Mouse (Mus musculus) midbrain, postnatal 0 days (tissue): ENCODE results near the gene Adcy5. TPM values are rescaled to one million over a fixed set of nuclear protein-coding genes. Genes with fewer than 3 reads are reported as not detected.

Experiments
- ATAC-seq: fragments of 200-750 bp; cut with Nextera tagmentation; 2 replicates; pipeline ENCODE4 v1.8.0; 2017; ENCODE audit warnings: moderate number of reproducible peaks, mild to moderate bottlenecking, moderate TSS enrichment, moderate library complexity; ENCODE audit not compliant: low FRiP score
- DNase-seq: peaks from one replicate; pipeline ENCODE4 v3.0.0-alpha.2; 2015; ENCODE audit warnings: low spot score
- H3K27ac ChIP-seq: fragments of 300-500 bp; sonication (generic); 2 replicates; pipeline ENCODE4 v1.5.1; 2014; ENCODE audit warnings: low read depth, mild to moderate bottlenecking, low read length, mixed read lengths
- H3K27me3 ChIP-seq: fragments of 300-500 bp; sonication (generic); 2 replicates; pipeline ENCODE4 v1.6.1; 2014; ENCODE audit warnings: low read length, control low read depth, mixed read lengths; ENCODE audit not compliant: insufficient read depth
- H3K36me3 ChIP-seq: fragments of 300-500 bp; sonication (generic); 2 replicates; pipeline ENCODE4 v1.6.1; 2014; ENCODE audit warnings: low read length, control low read depth, mixed read lengths; ENCODE audit not compliant: insufficient read depth
- H3K4me1 ChIP-seq: fragments of 300-500 bp; sonication (generic); 2 replicates; pipeline ENCODE4 v1.6.1; 2014; ENCODE audit warnings: mild to moderate bottlenecking, control low read depth, antibody characterized with exemption, low read length, mixed read lengths; ENCODE audit not compliant: insufficient read depth
- H3K4me2 ChIP-seq: fragments of 300-500 bp; sonication (generic); 2 replicates; pipeline ENCODE4 v1.6.1; 2014; ENCODE audit warnings: low read depth, mild to moderate bottlenecking, low read length, mixed read lengths; ENCODE audit not compliant: poor library complexity, severe bottlenecking
- H3K4me3 ChIP-seq: fragments of 300-500 bp; sonication (generic); 2 replicates; pipeline ENCODE4 v1.5.1; 2014; ENCODE audit warnings: low read depth, mild to moderate bottlenecking, low read length, moderate library complexity
- H3K9ac ChIP-seq: fragments of 300-500 bp; sonication (generic); replicated peaks from 2 replicates; pipeline ENCODE4 v1.6.1; 2014; ENCODE audit warnings: mild to moderate bottlenecking, low read length, moderate library complexity, mixed read lengths; ENCODE audit not compliant: poor library complexity, severe bottlenecking
- H3K9me3 ChIP-seq: fragments of 300-500 bp; sonication (generic); 2 replicates; pipeline ENCODE4 v1.6.1; 2016; ENCODE audit warnings: low read length, control low read depth
- CTCF ChIP-seq: IDR thresholded peaks from 2 replicates; pipeline ENCODE4 v1.5.1; 2016; ENCODE audit warnings: antibody characterized with exemption, mild to moderate bottlenecking
- WGBS: fragments of 180-500 bp; shearing (Covaris S2); extraction: QIAGEN DNeasy Blood & Tissue Kit; methylation state at CpG from one replicate; pipeline ENCODE4 v1.1.7; 2014; 5-methylcytosine and 5-hydroxymethylcytosine counted together
- polyA plus RNA-seq: library from polyadenylated mRNA; unstranded; fragments of >200 nt; fragmentation: Nextera tagmentation; extraction: Ambion mirVana; gene quantifications from 2 replicates; pipeline ENCODE4 v1.2.1, GENCODE M21; 2015
- total RNA-seq: library from RNA; depleted of rRNA; stranded (reverse); fragments of >200 nt; gene quantifications from 2 replicates; pipeline ENCODE4 v1.2.3, GENCODE M21; 2014; rRNA removed

The Adcy5 gene
- total and polyA plus RNA-seq, 2 experiments from 2014 or later = 6.9 to 77.3 TPM

- H3K9ac ChIP-seq = no peak overlapping the region
- no peak for TF ChIP-seq CTCF
- ATAC-seq = no peak
- H3K4me3 ChIP-seq = no peak overlapping the region
- H3K36me3 ChIP-seq = 0 out of 2 replicates have a peak, but pooled peaks cover 5% of the 10 kb centered on the region
- H3K27me3 ChIP-seq = no peaks in the 10 kb centered on the region
- H3K4me1 ChIP-seq = no peaks in the 10 kb centered on the region
- WGBS = 91% methylated on average over 5 of the region's 5 CpGs
- H3K27ac ChIP-seq = no peak overlapping the region
- H3K9me3 ChIP-seq = no peaks in the 10 kb centered on the region
- H3K4me2 ChIP-seq = no peak overlapping the region
- DNase-seq = no peak
Observed at GRCm38 (mm10) chr16:35317460-35317859, 162.8 kb downstream of the Adcy5 start.

GRCm38 (mm10) chr16:35318397-35318796 is 163.7 kb downstream of the Adcy5 start:
- H3K27ac ChIP-seq = no peak overlapping the region
- WGBS = 85% methylated on average over 6 of the region's 6 CpGs
- H3K4me3 ChIP-seq = no peak overlapping the region
- no peaks in the 10 kb centered on the region for H3K9me3 ChIP-seq
- no peak for TF ChIP-seq CTCF
- peaks cover 4% of the 10 kb centered on the region; the same call in 1 of the 2 replicates for H3K36me3 ChIP-seq
- no peak overlapping the region for H3K4me2 ChIP-seq
- H3K27me3 ChIP-seq = no peaks in the 10 kb centered on the region
- no peak overlapping the region for H3K9ac ChIP-seq
- DNase-seq (no peak), ATAC-seq (no peak)
- H3K4me1 ChIP-seq = no peaks in the 10 kb centered on the region

GRCm38 (mm10) chr16:35319335-35319734 is 164.7 kb downstream of the Adcy5 start:
- Histone ChIP-seq H3K4me1 (no peaks in the 10 kb centered on the region), H3K4me3 (no peak overlapping the region), H3K27ac (no peak overlapping the region), H3K4me2 (no peak overlapping the region), H3K36me3 (no peaks in the 10 kb centered on the region; the same call in 1 of the 2 replicates), H3K9me3 (no peaks in the 10 kb centered on the region), H3K27me3 (no peaks in the 10 kb centered on the region), H3K9ac (no peak overlapping the region)
- 20% methylated on average over 4 of the region's 4 CpGs for WGBS
- DNase-seq (peak; percentile 77), ATAC-seq (peak; percentile 16; the same call in 1 of the 2 replicates)
- TF ChIP-seq CTCF = peak; percentile 90

GRCm38 (mm10) chr16:35319773-35320172 is 165.1 kb downstream of the Adcy5 start:
- TF ChIP-seq CTCF = no peak
- Histone ChIP-seq H3K4me2 (no peak overlapping the region), H3K27me3 (no peaks in the 10 kb centered on the region), H3K9me3 (no peaks in the 10 kb centered on the region), H3K9ac (no peak overlapping the region), H3K36me3 (no peaks in the 10 kb centered on the region; the same call in 1 of the 2 replicates), H3K4me1 (no peaks in the 10 kb centered on the region), H3K4me3 (no peak overlapping the region), H3K27ac (no peak overlapping the region)
- ATAC-seq (no peak), DNase-seq (no peak)
- 82% methylated on average over 2 of the region's 2 CpGs for WGBS

- Histone ChIP-seq H3K9me3 (no peaks in the 10 kb centered on the region), H3K4me2 (no peak overlapping the region), H3K9ac (no peak overlapping the region), H3K4me3 (no peak overlapping the region), H3K4me1 (no peaks in the 10 kb centered on the region), H3K27me3 (no peaks in the 10 kb centered on the region), H3K36me3 (peaks cover 4% of the 10 kb centered on the region; the same call in 1 of the 2 replicates), H3K27ac (no peak overlapping the region)
- no peak for DNase-seq
- ATAC-seq = no peak
- TF ChIP-seq CTCF = no peak
- 64% methylated on average over 1 of the region's 1 CpGs for WGBS
Observed at GRCm38 (mm10) chr16:35330451-35330850, 175.8 kb downstream of the Adcy5 start.

Other genes with a start within 250 kb of the Adcy5 start
- gene Hacd2, start 132.4 kb upstream of the Adcy5 start, total RNA-seq = 14.6 and 28.4 TPM in 2 replicates
- gene Hacd2, start 132.4 kb upstream of the Adcy5 start, polyA plus RNA-seq = 48.4 and 49.4 TPM in 2 replicates
- gene Sec22a, start 209.0 kb downstream of the Adcy5 start, total RNA-seq = 17.3 and 22.4 TPM in 2 replicates
- 36.7 and 39.9 TPM in 2 replicates for gene Sec22a, start 209.0 kb downstream of the Adcy5 start, polyA plus RNA-seq